Mouse (Mus musculus) ES-Bruce4 (cell line): ENCODE results near the gene Phka2.

ENCODE experiments used
- CTCF ChIP-seq: IDR thresholded peaks from one replicate; pipeline ENCODE4 v1.8.1; 2011; ENCODE audit warnings: low read depth, low read length
- POLR2A ChIP-seq: IDR thresholded peaks from one replicate; pipeline ENCODE4 v1.8.1; 2011; ENCODE audit warnings: low read length; ENCODE audit not compliant: insufficient read depth

DNA sequence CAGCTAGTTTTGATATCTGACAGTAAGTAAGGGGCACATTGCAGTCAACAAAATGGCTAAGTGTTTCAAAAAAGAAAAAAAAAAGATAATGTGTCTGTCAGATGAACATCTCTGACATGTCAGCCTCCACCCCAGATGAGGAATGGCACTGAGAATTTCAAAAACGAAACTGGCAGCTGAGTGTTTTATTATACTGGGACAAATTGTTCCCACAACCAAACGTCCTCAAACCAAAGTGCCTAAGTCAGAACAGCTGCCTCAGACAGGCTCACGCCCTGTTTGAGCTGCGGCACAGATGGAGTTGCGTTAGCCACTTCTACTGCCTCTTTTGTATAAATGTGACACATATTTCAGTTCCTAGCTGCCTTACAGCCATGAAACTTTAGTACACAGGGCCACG, 7.0 kb upstream of the Phka2 start:
- TF ChIP-seq POLR2A, result no peak
- TF ChIP-seq CTCF, result no peak
